Mouse (Mus musculus) small intestine, adult 2 months (tissue): ENCODE results near the gene Pick1. TPM values are rescaled to one million over a fixed set of nuclear protein-coding genes. Genes with fewer than 3 reads are reported as not detected.

ENCODE experiments used
- H3K27ac ChIP-seq: fragments of 200-500 bp; 2 replicates; pipeline ENCODE4 v1.5.1; 2012; ENCODE audit warnings: low read depth, low read length, control low read depth, inconsistent platforms; ENCODE audit not compliant: insufficient read depth
- H3K27me3 ChIP-seq: fragments of 200-500 bp; 2 replicates; pipeline ENCODE4 v1.6.1; 2012; ENCODE audit warnings: mild to moderate bottlenecking, moderate library complexity, low read length, inconsistent platforms; ENCODE audit not compliant: control insufficient read depth, insufficient read depth
- H3K36me3 ChIP-seq: fragments of 200-500 bp; 2 replicates; pipeline ENCODE4 v1.6.1; 2012; ENCODE audit warnings: mild to moderate bottlenecking, low read length, control low read depth, inconsistent platforms; ENCODE audit not compliant: control insufficient read depth, insufficient read depth
- H3K4me1 ChIP-seq: fragments of 200-500 bp; 2 replicates; pipeline ENCODE4 v1.6.1; 2012; ENCODE audit warnings: low read length, inconsistent platforms, mixed read lengths; ENCODE audit not compliant: control insufficient read depth, insufficient read depth, insufficient read length
- H3K4me3 ChIP-seq: fragments of 200-500 bp; 2 replicates; pipeline ENCODE4 v1.5.1; 2012; ENCODE audit warnings: low read depth, mild to moderate bottlenecking, control low read depth, inconsistent platforms, low read length, moderate library complexity
- CTCF ChIP-seq: fragments of 200-500 bp; IDR thresholded peaks from 2 replicates; pipeline ENCODE4 v1.5.1; 2012; ENCODE audit warnings: low read depth, mild to moderate bottlenecking, control low read depth, inconsistent platforms, low read length, moderate library complexity, mixed read lengths; ENCODE audit not compliant: insufficient replicate concordance, insufficient read length; ENCODE audit errors: extremely low read depth
- POLR2A ChIP-seq: fragments of 200-500 bp; IDR thresholded peaks from 2 replicates; pipeline ENCODE4 v1.6.1; 2012; ENCODE audit warnings: low read depth, mild to moderate bottlenecking, control low read depth, inconsistent platforms, low read length, moderate library complexity
- WGBS: fragments of 180-500 bp; shearing (Covaris S2); methylation state at CpG from one replicate; pipeline ENCODE4 v1.1.7; 2018; 5-methylcytosine and 5-hydroxymethylcytosine counted together
- polyA plus RNA-seq: library from polyadenylated mRNA; depleted of rRNA; stranded (reverse); fragments of >200 nt; gene quantifications from 2 replicates; pipeline ENCODE4 v1.2.3, GENCODE M21; 2012

Gene Pick1
- polyA plus RNA-seq, 1 experiment = 27.9 TPM

DNA sequence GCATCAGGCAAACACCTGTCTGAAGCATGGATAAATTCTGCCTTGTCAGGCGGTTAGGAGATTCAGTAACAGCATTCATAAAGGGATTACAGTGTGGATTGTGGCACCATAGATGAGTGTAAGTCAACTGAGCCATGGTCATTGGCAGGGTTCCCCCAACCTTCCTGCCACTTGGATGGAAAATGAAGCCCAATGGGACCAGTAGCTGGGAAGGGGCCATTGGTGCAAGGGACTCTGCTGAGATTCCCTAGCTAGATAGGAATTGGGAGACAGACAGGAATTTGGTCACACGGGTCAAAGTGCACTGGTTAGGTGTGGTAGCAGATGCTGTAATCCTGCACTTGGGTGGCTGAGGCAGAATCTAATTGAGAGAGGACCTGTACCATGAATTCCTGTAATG lies 21.3 kb downstream of the Pick1 start:
- no peak overlapping the region for H3K27ac ChIP-seq
- peaks cover 15% of the 10 kb centered on the region for H3K4me1 ChIP-seq
- H3K27me3 ChIP-seq = 0 out of 2 replicates have a peak, but pooled peaks cover 3% of the 10 kb centered on the region
- H3K36me3 ChIP-seq = peaks cover 23% of the 10 kb centered on the region
- TF ChIP-seq CTCF (no peak), POLR2A (no peak)
- 60% methylated on average over 2 of the region's 2 CpGs for WGBS
- no peak overlapping the region for H3K4me3 ChIP-seq

DNA sequence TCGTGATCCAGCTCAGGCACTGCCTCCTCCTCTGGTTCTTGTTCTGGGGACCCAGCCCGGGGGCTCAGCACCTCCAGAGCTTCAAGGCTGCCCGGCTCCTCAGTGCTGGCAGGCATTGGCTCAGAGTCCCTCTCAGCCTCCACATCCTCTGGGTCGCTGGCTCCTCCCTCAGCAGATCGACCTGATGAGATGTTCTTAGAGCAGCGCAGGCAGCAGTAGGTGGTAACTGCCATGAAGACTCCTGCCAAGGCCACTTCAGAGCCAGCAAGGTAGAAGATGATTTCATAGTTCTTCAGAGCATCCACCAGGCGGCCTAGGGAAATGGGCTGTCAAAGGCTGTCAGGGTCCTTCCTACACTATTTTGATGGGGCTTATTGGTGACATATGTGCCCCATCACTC lies 22.2 kb downstream of the Pick1 start:
- H3K27ac ChIP-seq = no peak overlapping the region
- no peak overlapping the region for H3K4me3 ChIP-seq
- H3K4me1 ChIP-seq = peaks cover 15% of the 10 kb centered on the region
- TF ChIP-seq CTCF (no peak; the same call in 1 of the 2 replicates), POLR2A (no peak)
- WGBS = 63% methylated on average over 7 of the region's 7 CpGs
- H3K27me3 ChIP-seq = 0 out of 2 replicates have a peak, but pooled peaks cover 3% of the 10 kb centered on the region
- peaks cover 20% of the 10 kb centered on the region for H3K36me3 ChIP-seq

DNA sequence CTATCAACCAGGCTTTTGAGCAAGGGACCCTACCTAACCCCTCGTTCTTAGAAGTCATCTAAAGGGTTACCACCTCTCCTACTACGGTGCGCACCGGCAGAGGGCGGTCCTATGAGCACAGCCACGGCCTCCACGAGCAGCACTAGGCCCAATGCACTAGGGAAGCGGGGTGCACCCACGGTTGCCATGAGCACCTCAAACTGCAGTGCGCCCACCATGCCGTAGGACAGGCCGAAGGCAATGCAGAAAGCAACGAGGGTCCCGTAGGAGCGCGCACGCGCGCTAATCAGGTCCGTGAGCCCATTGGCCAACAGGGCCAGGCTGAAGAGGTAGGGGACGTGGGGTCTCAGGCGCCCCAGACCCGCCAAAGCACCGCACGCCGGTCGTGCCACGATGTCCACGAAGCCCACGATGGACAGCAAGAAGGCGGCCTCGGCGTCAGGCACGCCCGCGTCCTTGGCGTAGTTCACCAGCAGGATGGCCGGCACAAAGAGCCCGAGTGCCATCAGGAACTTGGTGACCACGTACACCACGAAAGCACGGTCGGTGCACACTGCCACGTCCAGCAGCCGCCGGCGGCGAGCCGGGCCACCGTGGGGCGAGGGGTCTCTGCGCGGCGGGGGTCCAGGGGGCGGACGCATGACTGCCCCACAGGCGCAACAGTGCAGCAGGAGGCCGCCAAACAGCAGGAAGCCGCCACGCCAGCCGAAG lies 23.0 kb downstream of the Pick1 start:
- H3K4me3 ChIP-seq = peak overlapping the region; percentile 8
- H3K27ac ChIP-seq = no peak overlapping the region
- WGBS = 3% methylated on average over 61 of the region's 61 CpGs

DNA sequence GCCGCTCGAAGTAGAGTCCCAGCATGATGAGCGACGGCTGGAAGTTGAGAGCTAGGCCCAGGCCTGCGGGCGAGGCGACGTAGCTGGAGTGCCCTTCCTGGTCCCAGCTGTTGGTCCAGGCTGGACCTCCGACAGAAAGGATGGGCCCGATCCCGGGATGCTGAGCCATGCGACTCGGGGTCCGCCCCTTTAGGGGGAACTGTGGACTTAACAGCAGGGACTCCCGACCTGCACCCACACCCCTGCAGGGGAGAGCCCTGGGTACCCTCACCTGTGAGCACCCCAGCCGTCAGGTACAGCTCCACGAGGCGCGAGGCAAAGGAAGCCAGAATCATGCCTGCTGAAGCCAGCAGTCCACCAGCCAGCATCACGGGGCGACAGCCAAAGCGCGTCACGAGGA lies 23.6 kb downstream of the Pick1 start:
- H3K36me3 ChIP-seq = peaks cover 12% of the 10 kb centered on the region; the same call in 1 of the 2 replicates
- 0 out of 2 replicates have a peak, but pooled peaks cover 3% of the 10 kb centered on the region for H3K27me3 ChIP-seq
- H3K4me3 ChIP-seq = peak overlapping the region; percentile 8; the same call in 1 of the 2 replicates
- H3K27ac ChIP-seq = no peak overlapping the region
- TF ChIP-seq POLR2A (no peak), CTCF (no peak)
- 32% methylated on average over 24 of the region's 24 CpGs for WGBS
- peaks cover 15% of the 10 kb centered on the region for H3K4me1 ChIP-seq

More for the DNA sequence above, 23.0 kb downstream of the Pick1 start:
- TF ChIP-seq POLR2A (no peak), CTCF (no peak)
- H3K4me1 ChIP-seq = peaks cover 15% of the 10 kb centered on the region
- H3K36me3 ChIP-seq = peaks cover 13% of the 10 kb centered on the region
- 0 out of 2 replicates have a peak, but pooled peaks cover 3% of the 10 kb centered on the region for H3K27me3 ChIP-seq

DNA sequence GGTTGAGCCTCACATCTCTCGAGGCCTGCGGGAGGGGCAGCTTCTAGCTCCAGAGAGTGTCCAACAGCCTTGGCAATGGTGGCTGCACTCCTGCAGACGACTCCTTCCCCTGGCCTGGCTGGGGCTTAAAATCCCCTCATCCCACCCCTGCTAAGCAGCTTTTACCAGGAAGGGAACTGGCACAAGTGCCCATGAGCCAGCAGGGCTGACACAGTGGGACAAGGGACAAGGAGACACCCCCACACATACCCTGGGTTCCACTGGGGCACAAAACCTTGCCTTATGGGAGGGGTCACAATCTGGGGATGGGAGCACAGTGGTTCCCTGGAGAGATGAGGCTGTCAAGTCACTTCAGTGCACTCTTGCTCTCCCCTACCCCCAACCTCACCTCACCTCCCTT lies 25.7 kb downstream of the Pick1 start, which contains the start of gene Slc16a8:
Slc16a8 (minus strand) TSS at position 101 of the 400 bp plus-strand sequence.
- TF ChIP-seq POLR2A (no peak), CTCF (no peak)
- Histone ChIP-seq H3K27ac (no peak within 1 kb of the TSS), H3K36me3 (peaks cover 18% of the 10 kb centered on the region), H3K4me3 (no peak within 1 kb of the TSS), H3K4me1 (peaks cover 15% of the 10 kb centered on the region), H3K27me3 (0 out of 2 replicates have a peak, but pooled peaks cover 3% of the 10 kb centered on the region)
- WGBS = 52% methylated on average over 3 of the region's 3 CpGs

DNA sequence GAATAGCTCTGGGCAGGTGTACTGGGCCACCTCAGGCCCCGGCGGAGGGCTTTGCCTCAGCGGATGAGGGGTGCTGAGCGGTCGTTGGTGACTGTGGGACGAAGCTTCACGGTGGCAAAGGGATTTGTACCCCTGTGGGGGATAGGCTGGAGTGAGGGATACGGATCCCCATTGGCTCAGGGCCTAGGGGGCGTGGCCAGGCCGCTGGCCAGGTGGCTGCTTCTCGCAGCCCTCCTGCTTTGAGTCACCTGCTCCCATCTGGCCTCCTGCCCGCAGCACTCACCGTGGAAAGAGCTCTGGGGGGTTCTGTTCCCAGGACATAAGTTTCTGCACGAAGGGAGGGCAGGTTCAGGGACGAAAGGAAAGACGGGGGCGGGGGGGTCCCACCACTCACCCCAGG lies 29.5 kb downstream of the Pick1 start:
- Histone ChIP-seq H3K27ac (no peak overlapping the region), H3K4me1 (peaks cover 16% of the 10 kb centered on the region), H3K27me3 (0 out of 2 replicates have a peak, but pooled peaks cover 2% of the 10 kb centered on the region), H3K36me3 (peaks cover 53% of the 10 kb centered on the region), H3K4me3 (no peak overlapping the region)
- TF ChIP-seq CTCF = no peak
- no peak for TF ChIP-seq POLR2A
- WGBS = 42% methylated on average over 17 of the region's 17 CpGs

DNA sequence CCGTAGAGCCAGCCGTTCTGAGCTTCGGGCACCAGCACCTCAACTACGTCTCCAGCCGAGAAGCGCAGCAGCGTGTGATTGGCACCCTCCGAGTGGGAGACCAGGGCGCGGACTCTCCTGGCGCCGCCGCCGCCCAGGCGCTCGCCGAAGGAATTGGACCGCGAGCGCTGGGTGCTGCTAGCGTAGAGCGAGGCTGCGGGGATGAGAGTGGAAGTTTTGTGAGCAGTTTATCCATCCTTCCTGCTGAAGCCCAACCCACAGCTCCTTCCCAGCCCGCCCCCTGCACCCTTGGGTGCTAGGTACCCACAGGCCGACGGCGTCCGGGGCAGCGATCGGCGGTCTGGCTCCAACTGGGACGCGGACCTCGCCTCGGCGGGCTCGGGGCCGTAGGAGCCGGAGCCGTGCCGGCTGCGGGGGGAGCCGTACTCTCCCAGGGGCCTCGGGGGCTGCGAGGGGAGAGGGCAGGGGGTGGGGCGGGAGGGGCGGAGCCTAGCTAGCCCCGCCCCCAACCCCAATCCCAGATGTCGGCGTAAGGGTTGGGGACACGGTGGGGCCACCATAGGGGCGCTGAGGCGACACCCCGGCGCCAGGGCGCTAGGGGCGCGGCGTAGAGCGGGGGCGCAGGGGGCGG lies 32.2 kb downstream of the Pick1 start:
- peak overlapping the region; percentile 48 for H3K4me3 ChIP-seq
- H3K27ac ChIP-seq = no peak overlapping the region
- H3K36me3 ChIP-seq = peaks cover 75% of the 10 kb centered on the region
- TF ChIP-seq POLR2A (no peak), CTCF (no peak)
- H3K27me3 ChIP-seq = no peaks in the 10 kb centered on the region
- peaks cover 16% of the 10 kb centered on the region for H3K4me1 ChIP-seq
- WGBS = 60% methylated on average over 61 of the region's 62 CpGs
